Mouse (Mus musculus): ENCODE measurements around the gene Il9. TPM values are rescaled to one million over a fixed set of nuclear protein-coding genes. Genes with fewer than 3 reads are reported as not detected.
A peak's percentile ranks its signal among the peaks of the same experiment; 100 is the strongest.

The Il9 gene
- polyA plus RNA-seq (2015; fragmentation: Nextera tagmentation; extraction: Ambion mirVana): not detected in 2 replicates

- H3K27me3 ChIP-seq (replicated peaks): no peaks in the 10 kb centered on the region
- WGBS: 57% methylated on average over 3 of the region's 3 CpGs
- H3K4me3 ChIP-seq: no peak within 1 kb of the TSS
- peaks cover 9% of the 10 kb centered on the region for H3K4me1 ChIP-seq
- H3K9ac ChIP-seq: no peak within 1 kb of the TSS
- H3K36me3 ChIP-seq: no peaks in the 10 kb centered on the region
- H3K9me3 ChIP-seq: no peaks in the 10 kb centered on the region
- H3K4me2 ChIP-seq: no peak within 1 kb of the TSS
- H3K27ac ChIP-seq (replicated peaks): no peak within 1 kb of the TSS
- no peak for ATAC-seq (ENCODE audit: extremely low read depth, insufficient number of reproducible peaks, low FRiP score, low TSS enrichment)
Observed at GRCm38 (mm10) chr13:56482146-56482545, at the start of gene Il9. Gene Il9, minus strand, starts transcription at chr13:56482246.

GRCm38 (mm10) chr13:56529685-56530084, 47.6 kb upstream of the Il9 start:
- Histone ChIP-seq H3K4me2 (no peak overlapping the region), H3K27ac (replicated peaks) (no peak overlapping the region), H3K4me3 (no peak overlapping the region), H3K9ac (no peak overlapping the region), H3K4me1 (0 out of 2 replicates have a peak, but pooled peaks cover 3% of the 10 kb centered on the region), H3K9me3 (peaks cover 5% of the 10 kb centered on the region; the same call in 1 of the 2 replicates), H3K27me3 (replicated peaks) (no peaks in the 10 kb centered on the region), H3K36me3 (0 out of 2 replicates have a peak, but pooled peaks cover 5% of the 10 kb centered on the region)
- ATAC-seq (ENCODE audit: extremely low read depth, insufficient number of reproducible peaks, low FRiP score, low TSS enrichment): no peak
- 50% methylated on average over 8 of the region's 8 CpGs for WGBS

GRCm38 (mm10) chr13:56529031-56529430, 47.0 kb upstream of the Il9 start:
- no peak for ATAC-seq (ENCODE audit: extremely low read depth, insufficient number of reproducible peaks, low FRiP score, low TSS enrichment)

GRCm38 (mm10) chr13:56528281-56528680, 46.2 kb upstream of the Il9 start:
- no peak overlapping the region for H3K9ac ChIP-seq
- no peak for ATAC-seq (ENCODE audit: extremely low read depth, insufficient number of reproducible peaks, low FRiP score, low TSS enrichment)
- no peaks in the 10 kb centered on the region for H3K36me3 ChIP-seq
- no peak overlapping the region for H3K4me3 ChIP-seq
- WGBS: 85% methylated on average over 11 of the region's 11 CpGs
- no peaks in the 10 kb centered on the region for H3K27me3 ChIP-seq (replicated peaks)
- H3K27ac ChIP-seq (replicated peaks): no peak overlapping the region
- no peaks in the 10 kb centered on the region for H3K9me3 ChIP-seq
- H3K4me2 ChIP-seq: no peak overlapping the region
- 0 out of 2 replicates have a peak, but pooled peaks cover 3% of the 10 kb centered on the region for H3K4me1 ChIP-seq

More at GRCm38 (mm10) chr13:56529031-56529430, 47.0 kb upstream of the Il9 start:
- no peak overlapping the region for H3K4me2 ChIP-seq
- H3K4me3 ChIP-seq: no peak overlapping the region
- 60% methylated on average over 4 of the region's 4 CpGs for WGBS
- no peaks in the 10 kb centered on the region for H3K9me3 ChIP-seq
- H3K27me3 ChIP-seq (replicated peaks): no peaks in the 10 kb centered on the region
- 0 out of 2 replicates have a peak, but pooled peaks cover under 1% of the 10 kb centered on the region for H3K36me3 ChIP-seq
- H3K27ac ChIP-seq (replicated peaks): no peak overlapping the region
- 0 out of 2 replicates have a peak, but pooled peaks cover 3% of the 10 kb centered on the region for H3K4me1 ChIP-seq
- no peak overlapping the region for H3K9ac ChIP-seq

- no peak for ATAC-seq (ENCODE audit: extremely low read depth, insufficient number of reproducible peaks, low FRiP score, low TSS enrichment)
- H3K27me3 ChIP-seq (replicated peaks): no peaks in the 10 kb centered on the region
- H3K4me1 ChIP-seq: peaks cover 4% of the 10 kb centered on the region
- no peaks in the 10 kb centered on the region for H3K9me3 ChIP-seq
- no peak overlapping the region for H3K27ac ChIP-seq (replicated peaks)
- H3K4me2 ChIP-seq: no peak overlapping the region
- no peak overlapping the region for H3K4me3 ChIP-seq
- 84% methylated on average over 7 of the region's 7 CpGs for WGBS
- H3K36me3 ChIP-seq: no peaks in the 10 kb centered on the region
- H3K9ac ChIP-seq: no peak overlapping the region
Observed at GRCm38 (mm10) chr13:56527846-56528245, 45.8 kb upstream of the Il9 start.

GRCm38 (mm10) chr13:56526871-56527270, 44.8 kb upstream of the Il9 start:
- Histone ChIP-seq H3K36me3 (no peaks in the 10 kb centered on the region), H3K9ac (no peak overlapping the region), H3K4me1 (peaks cover 6% of the 10 kb centered on the region), H3K4me2 (no peak overlapping the region), H3K9me3 (no peaks in the 10 kb centered on the region), H3K4me3 (no peak overlapping the region), H3K27me3 (replicated peaks) (no peaks in the 10 kb centered on the region), H3K27ac (replicated peaks) (no peak overlapping the region)
- 77% methylated on average over 12 of the region's 12 CpGs for WGBS
- no peak for ATAC-seq (ENCODE audit: extremely low read depth, insufficient number of reproducible peaks, low FRiP score, low TSS enrichment)

- Histone ChIP-seq H3K4me3 (peak overlapping the region; percentile 78), H3K4me2 (peak overlapping the region; percentile 99), H3K9me3 (no peaks in the 10 kb centered on the region), H3K4me1 (peaks cover 3% of the 10 kb centered on the region), H3K9ac (peak overlapping the region; percentile 84), H3K36me3 (no peaks in the 10 kb centered on the region), H3K27me3 (replicated peaks) (no peaks in the 10 kb centered on the region), H3K27ac (replicated peaks) (0 out of 2 replicates have a peak overlapping the region, but pooled peaks have one; percentile 21)
- ATAC-seq (ENCODE audit: extremely low read depth, insufficient number of reproducible peaks, low FRiP score, low TSS enrichment): no peak
- WGBS: 5% methylated on average over 8 of the region's 8 CpGs
Observed at GRCm38 (mm10) chr13:56522821-56523167, 40.7 kb upstream of the Il9 start.

- Histone ChIP-seq H3K36me3 (no peaks in the 10 kb centered on the region), H3K27ac (replicated peaks) (0 out of 2 replicates have a peak within 1 kb of the TSS, but pooled peaks have one; percentile 21), H3K27me3 (replicated peaks) (no peaks in the 10 kb centered on the region), H3K4me2 (peak within 1 kb of the TSS; percentile 99), H3K9ac (peak within 1 kb of the TSS; percentile 84), H3K9me3 (no peaks in the 10 kb centered on the region), H3K4me1 (peaks cover 3% of the 10 kb centered on the region), H3K4me3 (peak within 1 kb of the TSS; percentile 78)
- peak; percentile 97 for ATAC-seq (ENCODE audit: extremely low read depth, insufficient number of reproducible peaks, low FRiP score, low TSS enrichment)
- WGBS: 2% methylated on average over 56 of the region's 56 CpGs
Observed at GRCm38 (mm10) chr13:56522081-56522820, 40.2 kb upstream of the Il9 start, which contains the start of gene Fbxl21. Gene Fbxl21, plus strand, starts transcription at chr13:56522472.

- Histone ChIP-seq H3K9me3 (no peaks in the 10 kb centered on the region), H3K4me2 (no peak overlapping the region), H3K4me1 (no peaks in the 10 kb centered on the region), H3K4me3 (no peak overlapping the region), H3K27me3 (replicated peaks) (no peaks in the 10 kb centered on the region), H3K36me3 (no peaks in the 10 kb centered on the region), H3K9ac (no peak overlapping the region), H3K27ac (replicated peaks) (no peak overlapping the region)
- WGBS: 47% methylated on average over 7 of the region's 7 CpGs
- ATAC-seq (ENCODE audit: extremely low read depth, insufficient number of reproducible peaks, low FRiP score, low TSS enrichment): no peak
Observed at GRCm38 (mm10) chr13:56516816-56517215, 34.8 kb upstream of the Il9 start.

GRCm38 (mm10) chr13:56516311-56516710, 34.3 kb upstream of the Il9 start:
- H3K9me3 ChIP-seq: no peaks in the 10 kb centered on the region
- H3K27me3 ChIP-seq (replicated peaks): no peaks in the 10 kb centered on the region
- no peak overlapping the region for H3K4me3 ChIP-seq
- H3K4me2 ChIP-seq: no peak overlapping the region
- H3K36me3 ChIP-seq: no peaks in the 10 kb centered on the region
- no peaks in the 10 kb centered on the region for H3K4me1 ChIP-seq
- no peak overlapping the region for H3K9ac ChIP-seq
- no peak for ATAC-seq (ENCODE audit: extremely low read depth, insufficient number of reproducible peaks, low FRiP score, low TSS enrichment)
- 60% methylated on average over 4 of the region's 4 CpGs for WGBS
- H3K27ac ChIP-seq (replicated peaks): no peak overlapping the region

GRCm38 (mm10) chr13:56513595-56513994, 31.5 kb upstream of the Il9 start:
- H3K9ac ChIP-seq: no peak overlapping the region

GRCm38 (mm10) chr13:56509796-56510195, 27.8 kb upstream of the Il9 start:
- H3K27me3 ChIP-seq (replicated peaks): no peaks in the 10 kb centered on the region
- no peak overlapping the region for H3K4me2 ChIP-seq
- no peaks in the 10 kb centered on the region for H3K9me3 ChIP-seq
- H3K36me3 ChIP-seq: no peaks in the 10 kb centered on the region
- WGBS: 77% methylated on average over 2 of the region's 2 CpGs
- no peak overlapping the region for H3K9ac ChIP-seq
- no peak overlapping the region for H3K4me3 ChIP-seq
- H3K4me1 ChIP-seq: no peaks in the 10 kb centered on the region
- no peak overlapping the region for H3K27ac ChIP-seq (replicated peaks)
- no peak for ATAC-seq (ENCODE audit: extremely low read depth, insufficient number of reproducible peaks, low FRiP score, low TSS enrichment)

More at GRCm38 (mm10) chr13:56513595-56513994, 31.5 kb upstream of the Il9 start:
- H3K27ac ChIP-seq (replicated peaks): no peak overlapping the region
- no peaks in the 10 kb centered on the region for H3K27me3 ChIP-seq (replicated peaks)
- ATAC-seq (ENCODE audit: extremely low read depth, insufficient number of reproducible peaks, low FRiP score, low TSS enrichment): no peak
- H3K36me3 ChIP-seq: no peaks in the 10 kb centered on the region
- no peaks in the 10 kb centered on the region for H3K4me1 ChIP-seq
- no peaks in the 10 kb centered on the region for H3K9me3 ChIP-seq
- no peak overlapping the region for H3K4me3 ChIP-seq
- no peak overlapping the region for H3K4me2 ChIP-seq

Data from heart, embryonic 13.5 days (tissue).